Mouse (Mus musculus) lung, postnatal 10 days (tissue): ENCODE results near the gene Hoxa5.

Experiments
- DNase-seq: peaks from one replicate; pipeline ENCODE4 v3.0.0; 2021

Hoxa5 gene

GRCm38 (mm10) chr6:52204050-52204752 lies at the start of gene Hoxa5:
Hoxa5 (minus strand) TSS chr6:52204587.
- DNase-seq, result peak; percentile 94

- DNase-seq, result no peak
These were observed 49.4 kb upstream of the Hoxa5 start for GRCm38 (mm10) chr6:52253511-52254500.

- no peak for DNase-seq
These were observed 48.5 kb upstream of the Hoxa5 start for GRCm38 (mm10) chr6:52252775-52253376.

- DNase-seq, result no peak
These were observed 47.8 kb upstream of the Hoxa5 start for GRCm38 (mm10) chr6:52252016-52252774.

- no peak for DNase-seq
These were observed 46.9 kb upstream of the Hoxa5 start for GRCm38 (mm10) chr6:52251177-52251879.

- no peak for DNase-seq
These were observed 45.4 kb upstream of the Hoxa5 start for GRCm38 (mm10) chr6:52249826-52250225.

- no peak for DNase-seq
These were observed 45.0 kb upstream of the Hoxa5 start for GRCm38 (mm10) chr6:52249415-52249738.

- no peak for DNase-seq
These were observed 44.4 kb upstream of the Hoxa5 start for GRCm38 (mm10) chr6:52248638-52249414.

- DNase-seq, result no peak
These were observed 43.6 kb upstream of the Hoxa5 start for GRCm38 (mm10) chr6:52247766-52248637.

GRCm38 (mm10) chr6:52246916-52247315 lies 42.5 kb upstream of the Hoxa5 start:
- no peak for DNase-seq

- DNase-seq, result no peak
These were observed 42.0 kb upstream of the Hoxa5 start for GRCm38 (mm10) chr6:52246403-52246803.

- DNase-seq, result no peak
These were observed 41.4 kb upstream of the Hoxa5 start, which contains the start of gene Hoxa11 for GRCm38 (mm10) chr6:52245757-52246142. Hoxa11 (minus strand) TSS chr6:52245810.

GRCm38 (mm10) chr6:52245040-52245756 lies 40.8 kb upstream of the Hoxa5 start:
- no peak for DNase-seq

GRCm38 (mm10) chr6:52244471-52245039 lies 40.2 kb upstream of the Hoxa5 start:
- DNase-seq, result no peak

- no peak for DNase-seq
These were observed 39.3 kb upstream of the Hoxa5 start for GRCm38 (mm10) chr6:52243681-52244121.

- DNase-seq, result no peak
These were observed 38.5 kb upstream of the Hoxa5 start for GRCm38 (mm10) chr6:52242801-52243332.

GRCm38 (mm10) chr6:52241001-52241621 lies 36.7 kb upstream of the Hoxa5 start:
- no peak for DNase-seq

GRCm38 (mm10) chr6:52240389-52241000 lies 36.1 kb upstream of the Hoxa5 start, which contains the start of gene Hoxa10:
Hoxa10 (minus strand) TSS chr6:52240854.
- DNase-seq, result peak; percentile 89
